Mouse (Mus musculus): ENCODE measurements around the gene Mustn1.

The Mustn1 gene

DNA sequence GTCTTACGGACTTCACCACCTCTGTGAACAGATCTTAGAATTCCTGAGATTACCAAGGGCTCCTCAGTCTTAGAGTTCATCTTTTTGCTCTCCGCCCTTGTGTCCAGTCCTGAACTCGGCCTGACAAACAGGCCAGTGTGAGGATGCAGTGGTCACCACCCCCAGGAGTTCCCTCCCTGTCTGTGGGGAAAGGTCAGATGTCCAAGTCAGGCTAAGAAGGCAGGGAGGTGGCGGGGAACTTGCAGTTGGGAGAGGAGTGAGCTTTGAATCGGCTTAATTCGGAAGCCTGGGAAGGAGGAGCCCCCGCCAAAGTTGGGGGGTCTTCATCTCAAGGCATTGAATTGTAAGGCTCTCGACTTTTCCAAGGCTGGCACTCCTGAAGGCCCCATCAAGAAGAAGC lies 1.3 kb downstream of the Mustn1 start:
- DNase-seq = no peak

DNA sequence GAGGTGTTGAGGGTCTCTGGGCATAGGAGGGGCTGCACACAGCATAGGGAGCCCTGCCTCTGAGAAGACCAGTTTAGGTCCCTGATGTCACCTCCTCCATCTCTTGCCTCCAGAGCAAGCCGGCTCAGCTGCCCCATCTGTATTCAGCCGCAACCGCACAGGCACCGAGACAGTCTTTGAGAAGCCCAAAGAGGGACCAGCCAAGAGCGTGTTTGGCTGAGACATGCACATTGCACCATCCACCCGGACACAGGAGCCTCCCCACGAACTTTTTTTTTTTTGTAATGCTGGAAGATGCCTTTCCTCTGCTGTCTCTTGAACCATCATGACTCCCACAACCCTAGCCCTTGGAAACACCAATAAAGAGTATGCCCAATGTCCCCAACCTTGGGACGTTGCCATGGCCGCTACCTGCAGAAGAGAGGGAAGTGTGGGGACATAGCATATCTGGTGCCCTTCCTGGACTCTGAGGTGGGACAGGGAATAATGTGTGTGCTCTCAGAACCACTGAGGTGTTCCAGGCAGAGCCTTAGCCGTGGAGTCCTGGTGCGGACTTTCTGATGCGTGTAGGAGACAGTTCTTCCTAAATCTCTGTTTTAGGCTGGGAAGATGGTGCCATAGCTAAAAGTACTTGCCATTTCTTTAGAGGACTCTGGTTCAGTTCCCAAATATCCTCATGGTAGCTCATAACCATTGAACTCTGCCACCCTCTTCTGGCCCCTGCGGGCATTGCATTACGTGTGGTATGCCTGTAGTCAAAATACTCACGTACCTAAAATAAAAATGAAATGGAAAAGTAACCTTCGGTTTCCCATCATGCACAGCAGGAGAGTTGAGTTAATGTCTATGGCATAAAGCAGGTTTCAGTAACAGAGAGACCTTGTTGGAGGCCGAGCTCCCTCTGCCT lies 2.1 kb downstream of the Mustn1 start:
- peak; percentile 65 for DNase-seq

DNA sequence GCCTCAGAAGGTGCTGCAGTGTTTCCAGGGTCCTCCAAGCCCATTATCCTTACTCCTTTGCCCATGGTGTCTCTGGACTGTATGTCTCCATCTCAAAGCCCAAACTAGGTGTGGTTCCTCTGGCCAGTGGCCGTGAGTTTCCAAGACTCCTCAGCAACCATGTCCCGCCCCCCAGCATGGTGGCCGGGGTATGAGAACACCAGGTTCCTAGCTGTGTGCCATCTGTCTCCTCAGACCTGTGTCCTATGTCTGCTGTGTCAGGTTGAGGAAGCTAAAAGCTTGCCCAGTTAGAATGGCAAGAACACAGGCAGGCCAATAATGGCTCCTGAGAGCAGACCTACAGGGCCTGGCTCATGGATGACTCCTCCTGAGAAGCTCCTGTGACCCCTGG lies 2.7 kb downstream of the Mustn1 start:
- no peak for DNase-seq

- no peak for DNase-seq
These were observed 6.3 kb downstream of the Mustn1 start for GRCm38 (mm10) chr14:30885298-30885697.

GRCm38 (mm10) chr14:30886204-30886603 lies 7.2 kb downstream of the Mustn1 start, which contains the start of gene Itih4:
Gene Itih4 (plus strand): TSS chr14:30886476.
- DNase-seq = no peak

DNA sequence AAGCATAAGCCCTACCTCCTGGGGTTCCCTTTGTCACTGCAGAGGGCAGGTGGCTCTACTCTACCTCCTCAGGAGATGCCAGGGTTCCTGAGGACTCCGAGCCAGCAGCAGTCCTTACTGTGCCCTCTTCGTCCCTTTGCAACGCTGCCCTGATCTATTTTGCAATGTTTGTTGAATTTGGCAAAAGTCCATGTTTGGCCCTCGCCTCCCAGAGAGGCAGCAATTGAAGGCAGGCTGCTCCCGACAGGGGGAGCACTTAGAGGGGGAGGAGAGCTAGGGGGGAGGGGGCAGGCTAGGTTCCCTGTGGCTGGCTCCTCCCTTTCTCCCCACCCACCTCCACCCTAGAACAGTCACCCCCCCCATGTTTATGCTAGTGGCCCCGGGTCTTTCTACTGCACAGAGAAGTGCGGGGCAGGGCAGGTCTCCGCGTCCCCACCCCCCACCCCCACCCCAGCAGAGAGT lies 9.3 kb downstream of the Mustn1 start:
- DNase-seq = peak; percentile 57

DNA sequence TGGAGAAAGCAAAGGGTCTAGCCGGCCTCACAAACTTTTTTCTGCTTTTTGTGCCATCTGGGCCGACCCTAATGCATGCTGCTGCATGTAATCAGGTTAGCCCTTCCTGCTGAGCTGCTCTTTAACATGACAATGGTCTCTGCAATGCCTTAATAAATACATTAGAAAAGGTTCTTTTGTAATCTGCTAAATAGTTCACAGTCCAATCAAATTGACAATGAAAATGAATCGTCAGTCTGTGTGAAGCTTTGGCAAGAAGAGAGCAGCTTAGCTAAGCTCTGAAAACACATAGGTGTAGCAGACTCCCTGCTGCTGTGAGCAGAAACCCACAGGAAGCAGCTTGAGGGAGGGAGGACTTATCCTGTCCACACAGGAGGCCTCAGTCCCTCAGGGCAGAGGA lies 21.0 kb downstream of the Mustn1 start:
- no peak for DNase-seq

GRCm38 (mm10) chr14:30902628-30903027 lies 23.6 kb downstream of the Mustn1 start:
- DNase-seq = no peak

GRCm38 (mm10) chr14:30903036-30903435 lies 24.0 kb downstream of the Mustn1 start:
- DNase-seq = no peak

DNA sequence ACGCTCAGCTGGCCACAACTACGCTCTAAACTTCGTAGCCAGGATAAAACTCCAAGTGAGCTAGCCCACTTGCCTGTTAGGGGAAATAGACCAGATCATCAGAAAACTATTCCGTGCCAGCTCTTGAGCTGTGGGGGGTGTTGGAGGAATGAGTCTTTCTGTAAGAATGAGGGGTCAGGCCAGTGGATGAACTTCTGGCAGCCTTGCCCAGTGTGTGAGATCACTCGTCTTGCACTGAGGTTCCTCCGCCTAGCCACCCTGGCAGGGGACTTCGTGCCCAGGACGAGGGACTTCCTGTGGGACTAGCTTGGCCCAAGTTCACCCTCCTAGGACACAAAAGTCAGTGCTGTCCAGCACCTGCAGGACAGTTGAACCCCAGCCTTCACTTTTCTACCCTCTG lies 25.3 kb downstream of the Mustn1 start:
- DNase-seq = no peak

GRCm38 (mm10) chr14:30906001-30906400 lies 27.0 kb downstream of the Mustn1 start:
- DNase-seq = no peak

DNA sequence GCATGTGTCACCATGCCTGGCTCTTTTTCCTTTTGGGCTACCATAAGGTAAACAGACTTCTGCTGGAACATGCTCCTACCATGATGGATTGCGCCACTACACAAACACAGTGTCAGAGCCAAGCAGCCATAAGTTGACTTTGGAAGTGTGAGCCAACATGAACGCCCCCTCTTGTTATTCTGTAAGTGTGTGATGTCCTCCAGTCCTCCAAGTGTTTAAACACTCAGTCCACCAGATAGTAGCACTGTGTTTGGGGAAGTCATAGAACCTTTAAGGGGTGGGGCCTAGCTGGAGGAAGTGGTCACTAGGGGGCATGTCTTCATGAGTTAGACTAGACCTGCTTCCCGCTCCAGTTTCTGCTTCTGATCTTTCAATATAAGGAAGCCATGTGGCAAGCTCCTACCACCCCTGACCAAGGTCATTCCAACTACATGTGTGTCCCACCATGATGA lies 28.8 kb downstream of the Mustn1 start:
- DNase-seq = no peak

GRCm38 (mm10) chr14:30911141-30911540 lies 32.1 kb downstream of the Mustn1 start:
- DNase-seq = no peak

- peak; percentile 41 for DNase-seq
These were observed 33.6 kb downstream of the Mustn1 start for GRCm38 (mm10) chr14:30912641-30913040.

DNA sequence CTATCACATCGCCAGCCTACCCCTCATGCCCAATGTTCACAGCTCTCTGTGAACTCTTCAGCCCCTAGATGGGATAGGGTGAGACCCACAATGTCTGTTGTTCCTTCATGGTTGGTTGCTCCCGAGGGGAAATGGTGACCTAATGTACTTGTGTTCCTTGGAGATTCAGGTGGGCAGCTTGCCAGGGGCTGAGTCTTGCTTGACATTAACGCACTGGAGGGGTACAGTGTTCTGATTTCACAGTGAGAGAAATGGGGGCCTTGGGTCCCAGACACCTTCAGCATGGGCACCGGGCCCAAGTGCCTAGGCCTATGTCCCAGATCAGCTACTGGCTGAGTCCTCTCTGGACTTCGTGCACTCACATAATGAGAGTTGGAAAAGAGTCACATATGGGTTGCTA lies 34.4 kb downstream of the Mustn1 start:
- DNase-seq = peak; percentile 61

GRCm38 (mm10) chr14:30916516-30916915 lies 37.5 kb downstream of the Mustn1 start:
- DNase-seq = no peak

DNA sequence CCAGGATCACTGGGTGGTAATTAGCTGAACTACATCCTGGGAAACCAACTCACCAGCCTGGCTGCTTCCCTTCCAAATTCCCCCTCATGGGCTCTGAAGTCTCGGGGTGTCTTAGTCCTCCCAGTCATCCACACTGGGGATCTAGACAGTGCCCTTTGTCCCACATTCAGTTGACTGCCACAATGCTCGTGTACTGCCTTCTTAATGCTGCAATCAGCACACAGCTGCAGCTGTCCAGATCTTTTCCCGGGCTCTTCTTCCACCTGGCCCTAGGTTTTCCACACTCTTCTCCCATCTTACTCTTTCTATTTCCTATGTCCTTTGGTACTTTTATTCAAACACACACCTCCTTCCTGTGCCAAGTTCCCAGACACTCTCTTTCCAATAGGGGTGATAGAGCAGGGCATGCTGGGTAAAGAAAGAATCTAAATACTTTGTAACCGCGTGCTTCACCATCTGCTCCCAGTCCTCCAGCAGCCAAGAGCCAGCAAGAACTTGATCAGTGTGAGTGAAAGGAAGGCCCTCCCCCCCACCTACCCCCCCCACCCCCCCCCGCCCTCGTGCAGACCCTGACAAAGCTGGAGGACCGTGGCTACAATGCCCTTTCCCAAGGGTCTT lies 43.2 kb downstream of the Mustn1 start:
- no peak for DNase-seq

DNA sequence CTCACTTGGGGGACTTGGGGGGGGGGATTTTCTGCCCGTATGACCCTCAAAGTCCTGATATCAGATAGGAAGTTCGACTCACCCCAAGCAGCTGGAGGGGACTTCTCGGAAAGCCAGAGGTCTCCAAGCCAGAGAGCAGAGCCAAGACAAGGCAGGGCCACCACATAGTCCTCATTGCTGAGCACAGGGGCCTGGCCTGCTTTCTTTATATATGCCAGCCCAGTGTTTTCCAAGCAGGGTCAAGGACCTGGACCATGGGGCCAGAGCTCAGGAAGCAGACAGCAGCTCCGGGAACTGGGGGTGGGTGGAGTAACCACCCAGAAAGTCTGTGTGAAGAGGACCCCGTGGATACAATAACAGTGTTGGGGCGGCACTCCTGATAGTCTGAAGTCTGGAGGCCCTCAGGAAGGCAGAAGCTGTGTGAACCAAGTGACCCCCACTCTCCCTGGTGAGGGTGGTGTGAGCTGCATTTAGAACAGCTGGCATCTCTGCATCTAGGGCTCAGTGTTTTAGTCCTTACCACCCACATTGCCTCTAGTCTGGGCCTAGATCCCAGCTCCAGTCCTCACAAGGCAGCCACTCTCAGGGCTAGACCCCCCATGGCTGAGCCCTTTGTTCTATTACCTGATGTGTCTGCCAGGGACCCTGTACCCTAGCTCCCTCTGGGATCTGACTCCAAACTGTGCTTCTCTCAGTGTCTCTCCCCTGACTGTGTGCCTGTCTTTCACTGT lies 44.5 kb downstream of the Mustn1 start, which contains the start of gene Itih3:
Gene Itih3 (minus strand): TSS at position 386 of the 731 bp plus-strand sequence.
- no peak for DNase-seq

DNA sequence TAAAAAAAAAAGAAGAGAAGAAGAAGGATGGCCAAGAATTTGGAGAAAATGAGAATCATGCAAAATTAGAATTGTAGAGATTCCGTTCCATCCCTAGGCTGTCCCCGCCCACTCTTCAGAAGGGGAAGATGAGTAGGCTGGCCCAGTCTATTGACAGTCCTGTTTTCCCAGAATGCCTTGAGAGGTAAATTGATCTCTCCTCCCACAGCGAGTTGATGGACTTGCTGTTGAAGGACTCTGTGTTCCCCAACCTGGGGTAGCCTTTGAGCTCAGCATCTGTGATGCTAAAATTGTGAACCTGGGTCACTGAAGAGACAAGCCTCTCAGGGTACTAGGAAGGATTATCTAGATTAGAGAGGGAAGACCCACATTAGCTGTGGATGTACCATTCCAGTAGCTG lies 46.5 kb downstream of the Mustn1 start:
- DNase-seq = no peak

DNA sequence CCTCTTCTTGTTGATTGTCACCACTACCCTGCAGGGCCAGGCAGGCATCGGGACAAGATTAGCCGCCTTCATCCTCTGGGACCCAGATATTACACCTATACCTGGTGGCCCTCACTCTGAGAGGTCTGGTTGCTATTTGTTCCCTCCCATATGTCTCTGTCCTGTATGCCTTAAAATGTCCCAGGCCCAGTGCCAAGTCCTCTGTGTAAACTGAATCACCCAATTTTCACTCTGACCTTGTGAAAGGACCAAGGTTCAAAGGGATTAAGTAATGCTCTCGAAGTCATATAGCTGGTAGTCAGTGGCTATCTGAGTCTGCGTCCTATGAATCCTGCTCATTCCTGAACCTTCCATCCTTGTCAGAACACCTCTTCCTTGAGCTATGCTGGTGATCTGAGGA lies 51.4 kb downstream of the Mustn1 start:
- DNase-seq = no peak

Measured in kidney, adult 18-20 months (tissue).